Mouse (Mus musculus): Measurements from ENCODE around the gene Hyal2. TPM values are rescaled to one million over a fixed set of nuclear protein-coding genes. Genes with fewer than 3 reads are reported as not detected.

Gene Hyal2
- total and polyA plus RNA-seq, 3 experiments, result 31.3 to 32.0 TPM; not detected in 1

DNA sequence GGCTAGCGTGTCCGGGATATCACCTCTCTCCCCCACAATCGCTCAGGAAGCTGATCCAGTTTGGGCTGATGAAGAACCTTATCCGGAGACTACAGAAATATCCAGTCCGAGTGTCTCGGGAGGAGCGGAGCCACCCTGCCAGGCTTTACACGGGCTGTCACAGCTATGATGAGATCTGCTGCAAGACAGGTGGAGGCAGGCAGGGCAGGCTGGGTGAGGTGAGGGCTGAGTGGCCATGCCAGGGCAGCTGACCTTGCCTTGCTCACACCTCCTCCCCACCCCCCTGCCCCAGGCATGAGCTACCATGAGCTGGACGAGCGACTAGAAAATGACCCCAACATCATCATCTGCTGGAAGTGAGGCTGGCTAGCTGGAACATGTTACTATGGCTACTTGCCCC, 22.5 kb upstream of the Hyal2 start:
- Histone ChIP-seq H3K36me3 (ENCODE audit: control insufficient read depth in 1 of 2, insufficient read depth in 2 of 2, low read length in 2 of 2) (peaks cover 0 to 2% of the 10 kb centered on the region in 2 experiments; a peak in 1 of 4 replicates), H3K4me1 (ENCODE audit: control insufficient read depth in 1 of 2, insufficient read depth in 2 of 2, low read length in 2 of 2) (peaks cover 0 to 8% of the 10 kb centered on the region in 2 experiments; a peak in 1 of 4 replicates), H3K4me3 (ENCODE audit: control insufficient read depth in 1 of 2, insufficient read depth in 1 of 2, low read depth in 2 of 2, low read length in 2 of 2) (no peak overlapping the region), H3K27ac (ENCODE audit: control insufficient read depth, low read depth, low read length) (no peak overlapping the region), H3K9ac (ENCODE audit: control insufficient read depth, low read depth, low read length, poor library complexity, severe bottlenecking) (no peak overlapping the region), H3K9me3 (replicated peaks; ENCODE audit: insufficient read depth, low read length) (no peaks in the 10 kb centered on the region), H3K27me3 (ENCODE audit: control insufficient read depth in 1 of 2, insufficient read depth in 2 of 2, low read length in 2 of 2) (no peaks in the 10 kb centered on the region), H3K79me2 (ENCODE audit: control insufficient read depth, insufficient read depth, low read length, poor library complexity) (peaks cover 4% of the 10 kb centered on the region; the same call in 1 of the 2 replicates)
- DNase-seq (ENCODE audit: low read depth, low spot score), result no peak
- TF ChIP-seq HCFC1 (IDR thresholded peaks at IDR 0.05; ENCODE audit: low read depth, low read length) (no peak), JUND (IDR thresholded peaks at IDR 0.05; ENCODE audit: low read depth, low read length) (no peak), CHD1 (IDR thresholded peaks at IDR 0.05; ENCODE audit: low read depth, low read length) (no peak), NELFE (IDR thresholded peaks at IDR 0.05; ENCODE audit: low read depth, low read length) (no peak), ZKSCAN1 (IDR thresholded peaks at IDR 0.05; ENCODE audit: low read depth, low read length) (no peak), MXI1 (IDR thresholded peaks at IDR 0.05; ENCODE audit: low read depth, low read length) (no peak), UBTF (IDR thresholded peaks at IDR 0.05; ENCODE audit: borderline replicate concordance, insufficient read depth, low read depth, low read length) (no peak), KAT2A (conservative IDR thresholded peaks at IDR 0.05; ENCODE audit: low read depth, low read length) (no peak), ZC3H11A (IDR thresholded peaks at IDR 0.05; ENCODE audit: low read depth, low read length) (no peak), ZMIZ1 (IDR thresholded peaks at IDR 0.05; ENCODE audit: low read depth, low read length) (no peak), ELF1 (IDR thresholded peaks at IDR 0.05; ENCODE audit: low read depth, low read length) (no peak), GABPA (IDR thresholded peaks at IDR 0.05; ENCODE audit: low read depth, low read length) (no peak), GATA1 (IDR thresholded peaks at IDR 0.05; ENCODE audit: low read depth, low read length) (no peak), POLR2AphosphoS2 (IDR thresholded peaks at IDR 0.05; ENCODE audit: low read length) (no peak), TCF12 (IDR thresholded peaks at IDR 0.05; ENCODE audit: low read depth, low read length) (no peak)

DNA sequence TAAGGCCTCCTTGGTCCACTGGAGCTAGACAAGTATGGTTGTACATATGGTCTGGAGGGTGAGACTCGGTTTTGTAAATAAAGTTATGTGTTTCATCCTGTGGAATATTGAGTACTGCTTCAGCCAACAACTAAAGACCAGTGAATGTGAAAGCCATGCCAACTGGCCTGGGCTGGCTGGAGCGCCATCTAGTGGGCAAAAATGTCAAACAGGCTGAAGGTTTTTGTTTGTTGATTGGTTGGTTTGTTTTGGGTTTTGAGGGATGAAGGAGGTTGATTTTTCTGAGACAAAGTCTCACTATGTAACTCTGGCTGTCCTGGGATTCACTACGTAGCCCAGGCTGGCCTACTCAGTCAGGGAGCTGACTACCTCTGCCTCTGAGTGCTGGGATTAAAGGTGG, 22.1 kb upstream of the Hyal2 start:
- Histone ChIP-seq H3K9me3 (replicated peaks; ENCODE audit: insufficient read depth, low read length) (no peaks in the 10 kb centered on the region), H3K27me3 (ENCODE audit: control insufficient read depth in 1 of 2, insufficient read depth in 2 of 2, low read length in 2 of 2) (no peaks in the 10 kb centered on the region), H3K27ac (ENCODE audit: control insufficient read depth, low read depth, low read length) (no peak overlapping the region), H3K4me1 (ENCODE audit: control insufficient read depth in 1 of 2, insufficient read depth in 2 of 2, low read length in 2 of 2) (peaks cover 0 to 8% of the 10 kb centered on the region in 2 experiments; a peak in 1 of 4 replicates), H3K36me3 (ENCODE audit: control insufficient read depth in 1 of 2, insufficient read depth in 2 of 2, low read length in 2 of 2) (peaks cover 0 to 2% of the 10 kb centered on the region in 2 experiments; a peak in 1 of 4 replicates), H3K79me2 (ENCODE audit: control insufficient read depth, insufficient read depth, low read length, poor library complexity) (peaks cover 4% of the 10 kb centered on the region; the same call in 1 of the 2 replicates), H3K9ac (ENCODE audit: control insufficient read depth, low read depth, low read length, poor library complexity, severe bottlenecking) (no peak overlapping the region), H3K4me3 (ENCODE audit: control insufficient read depth in 1 of 2, insufficient read depth in 1 of 2, low read depth in 2 of 2, low read length in 2 of 2) (no peak overlapping the region)
- DNase-seq (ENCODE audit: low read depth, low spot score), result peak; percentile 80
- TF ChIP-seq CTCF (IDR thresholded peaks at IDR 0.05 in 2 of 3, conservative IDR thresholded peaks at IDR 0.05 in 1 of 3; ENCODE audit: control insufficient read depth in 1 of 3, insufficient read depth in 1 of 3, low read depth in 2 of 3, low read length in 3 of 3, poor library complexity in 1 of 3, severe bottlenecking in 1 of 3) (peak; percentile 85 to 97 (median 93)), SMC3 (IDR thresholded peaks at IDR 0.05; ENCODE audit: low read depth, low read length) (peak; percentile 56), HCFC1 (IDR thresholded peaks at IDR 0.05; ENCODE audit: low read depth, low read length) (0 out of 2 replicates have a peak, but pooled peaks have one; percentile 21), EP300 (IDR thresholded peaks at IDR 0.05; ENCODE audit: low read depth in 1 of 2, low read length in 2 of 2) (no peak), SIN3A (IDR thresholded peaks at IDR 0.05; ENCODE audit: low read length) (peak; percentile 28; the same call in 1 of the 2 replicates), USF1 (IDR thresholded peaks at IDR 0.05; ENCODE audit: low read depth, low read length) (no peak), TCF12 (IDR thresholded peaks at IDR 0.05; ENCODE audit: low read depth, low read length) (no peak), RAD21 (IDR thresholded peaks at IDR 0.05; ENCODE audit: low read depth, low read length) (peak; percentile 42), ZC3H11A (IDR thresholded peaks at IDR 0.05; ENCODE audit: low read depth, low read length) (0 out of 2 replicates have a peak, but pooled peaks have one; percentile 5)

Measured in MEL (cell line).